Mouse (Mus musculus): Measurements from ENCODE around the gene Spcs3.

DNA sequence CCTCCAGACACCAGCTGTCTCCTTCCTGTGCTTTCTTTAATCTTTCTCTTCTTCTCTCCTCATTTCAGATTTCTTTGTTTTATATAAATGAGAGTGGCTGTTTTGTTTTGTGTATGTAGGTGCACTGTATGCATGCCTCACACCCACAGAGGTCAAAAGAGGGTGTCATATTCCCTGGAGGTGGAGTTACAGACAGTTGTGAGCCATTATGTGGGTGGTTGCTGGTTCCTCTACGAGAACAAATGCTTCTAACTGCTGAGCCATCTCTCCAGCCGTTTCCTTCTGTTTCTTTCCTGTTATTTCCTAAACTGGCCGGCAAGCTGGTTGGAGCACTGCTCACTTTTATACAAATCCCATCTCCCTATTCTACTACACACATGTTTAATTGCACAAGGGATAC is 35.9 kb downstream of the Spcs3 start:
- TF ChIP-seq GATA1 (IDR thresholded peaks at IDR 0.05; ENCODE audit: borderline replicate concordance, low read length) (no peak), FLI1 (IDR thresholded peaks at IDR 0.05; ENCODE audit: low read length) (no peak)
